Mouse (Mus musculus): ENCODE data around the gene Rangap1. TPM values are rescaled to one million over a fixed set of nuclear protein-coding genes. Genes with fewer than 3 reads are reported as not detected.
"Not testable (repeated sequence)": the region's sequence is repeated elsewhere in the genome, so short reads cannot be mapped to it uniquely, and the experiment has no call there.

The Rangap1 gene
- total and polyA plus RNA-seq, 2 experiments from 2014 or later: 31.3 to 50.6 TPM

DNA sequence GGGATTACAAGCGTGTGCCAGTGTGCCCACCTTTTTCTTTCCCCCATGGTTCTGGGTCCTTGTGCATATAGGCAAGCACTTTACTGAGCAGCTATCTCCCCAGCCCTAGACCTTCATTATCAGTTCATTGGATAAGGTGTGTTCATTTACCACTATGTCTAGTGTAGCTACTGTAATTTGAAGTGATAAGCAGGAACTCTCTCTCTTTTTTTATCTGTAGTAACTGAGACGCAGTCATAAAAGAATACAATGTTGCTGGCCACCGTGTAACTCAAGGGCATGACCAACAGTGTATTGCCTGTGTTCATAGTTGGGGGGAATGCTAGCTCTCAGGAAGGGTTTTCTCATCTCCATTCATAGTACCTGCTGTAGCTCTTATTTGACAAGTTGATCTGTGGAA is 14.2 kb upstream of the Rangap1 start:
- 67% methylated on average over 3 of the region's 3 CpGs for WGBS
- Histone ChIP-seq H3K27me3 (ENCODE audit: control insufficient read depth, insufficient read depth, low read length) (no peaks in the 10 kb centered on the region), H3K4me1 (ENCODE audit: control insufficient read depth, insufficient read depth) (no peaks in the 10 kb centered on the region), H3K9ac (replicated peaks; ENCODE audit: low read depth, low read length) (no peak overlapping the region), H3K9me3 (replicated peaks; ENCODE audit: control insufficient read depth, low read length) (no peaks in the 10 kb centered on the region), H3K27ac (ENCODE audit: low read depth) (no peak overlapping the region), H3K4me2 (ENCODE audit: low read depth, low read length) (no peak overlapping the region), H3K4me3 (ENCODE audit: low read depth, low read length) (no peak overlapping the region), H3K36me3 (replicated peaks; ENCODE audit: control insufficient read depth, insufficient read depth, low read length) (no peaks in the 10 kb centered on the region)
- DNase-seq (ENCODE audit: low spot score) (no peak), ATAC-seq (ENCODE audit: insufficient read depth, low read depth) (no peak)
- TF ChIP-seq EP300 (IDR thresholded peaks at IDR 0.05; ENCODE audit: low read depth) (no peak), CTCF (IDR thresholded peaks at IDR 0.05; ENCODE audit: low read depth) (no peak)

DNA sequence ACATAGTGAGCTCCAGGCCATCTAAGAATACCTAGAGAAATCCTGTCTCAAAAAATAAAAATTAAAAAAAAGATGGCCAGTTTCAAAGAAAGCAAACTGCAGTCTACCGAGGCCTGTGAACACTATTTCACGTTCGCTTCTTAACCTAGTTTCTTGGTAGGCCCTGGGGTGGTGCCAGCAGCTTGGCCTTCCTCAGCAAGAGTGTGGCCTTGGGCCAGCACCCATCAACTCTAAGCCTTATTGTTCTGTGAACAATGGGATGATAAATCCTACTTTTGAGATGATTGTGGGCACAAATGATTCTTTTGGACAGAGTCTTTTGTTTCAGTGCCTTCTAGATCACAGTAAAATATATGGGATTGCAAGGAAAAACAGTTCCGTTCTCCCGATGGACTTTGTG is 13.4 kb upstream of the Rangap1 start:
- no peak for TF ChIP-seq EP300 (IDR thresholded peaks at IDR 0.05; ENCODE audit: low read depth)
- TF ChIP-seq CTCF (IDR thresholded peaks at IDR 0.05; ENCODE audit: low read depth): no peak

DNA sequence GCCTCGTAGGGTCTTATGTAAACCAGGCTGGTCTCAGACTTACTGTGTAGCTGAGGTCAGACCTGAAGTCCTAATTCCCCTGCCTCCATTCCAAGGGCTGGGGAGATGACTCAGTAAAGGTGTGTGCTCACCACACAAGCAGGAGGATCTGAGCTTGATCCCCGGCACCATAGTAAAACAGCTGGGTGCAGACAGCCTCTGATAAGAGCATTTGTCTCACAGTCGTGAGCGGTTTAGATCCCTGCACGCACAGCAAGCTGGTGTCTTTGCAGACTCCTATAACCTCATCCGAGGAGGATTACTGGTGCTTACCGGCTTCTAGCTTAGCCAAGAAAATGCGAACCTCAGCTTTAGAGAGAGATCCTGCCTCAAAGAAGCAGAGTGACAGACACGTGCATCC is 8.3 kb upstream of the Rangap1 start:
- WGBS: 87% methylated on average over 9 of the region's 9 CpGs
- no peak for ATAC-seq (ENCODE audit: insufficient read depth, low read depth)

More for the DNA sequence above, 13.4 kb upstream of the Rangap1 start:
- no peak overlapping the region for H3K4me2 ChIP-seq (ENCODE audit: low read depth, low read length)
- no peaks in the 10 kb centered on the region for H3K36me3 ChIP-seq (replicated peaks; ENCODE audit: control insufficient read depth, insufficient read depth, low read length)
- DNase-seq (ENCODE audit: low spot score) (no peak), ATAC-seq (ENCODE audit: insufficient read depth, low read depth) (no peak)
- WGBS: 80% methylated on average over 5 of the region's 5 CpGs
- no peak overlapping the region for H3K9ac ChIP-seq (replicated peaks; ENCODE audit: low read depth, low read length)
- no peaks in the 10 kb centered on the region for H3K9me3 ChIP-seq (replicated peaks; ENCODE audit: control insufficient read depth, low read length)
- no peaks in the 10 kb centered on the region for H3K4me1 ChIP-seq (ENCODE audit: control insufficient read depth, insufficient read depth)
- H3K27ac ChIP-seq (ENCODE audit: low read depth): no peak overlapping the region
- no peak overlapping the region for H3K4me3 ChIP-seq (ENCODE audit: low read depth, low read length)
- no peaks in the 10 kb centered on the region for H3K27me3 ChIP-seq (ENCODE audit: control insufficient read depth, insufficient read depth, low read length)

DNA sequence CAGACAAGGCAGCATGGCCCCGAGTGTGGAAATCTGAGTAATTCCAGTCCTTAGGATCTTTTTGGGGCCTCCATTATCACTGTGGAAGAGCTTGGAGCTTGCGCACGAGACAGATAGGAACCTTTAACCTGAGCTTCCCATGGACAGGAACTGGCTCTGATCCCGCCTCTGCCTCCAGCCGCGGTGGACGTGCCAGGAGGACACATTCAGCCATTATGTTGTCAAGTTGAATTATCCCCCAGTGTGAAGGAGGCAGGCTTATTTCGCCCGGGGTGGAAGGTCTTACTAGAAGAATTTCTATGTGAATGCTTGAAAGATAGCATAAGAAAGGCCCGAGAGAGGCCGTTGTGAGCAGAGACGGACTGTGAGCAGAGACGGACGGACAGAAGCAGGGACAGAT is 4.4 kb upstream of the Rangap1 start:
- 17% methylated on average over 14 of the region's 14 CpGs for WGBS
- Histone ChIP-seq H3K4me2 (ENCODE audit: low read depth, low read length) (peak overlapping the region; percentile 14; the same call in 1 of the 2 replicates), H3K4me1 (ENCODE audit: control insufficient read depth, insufficient read depth) (peaks cover 5% of the 10 kb centered on the region; the same call in 1 of the 2 replicates), H3K4me3 (ENCODE audit: low read depth, low read length) (0 out of 2 replicates have a peak overlapping the region, but pooled peaks have one; percentile 0), H3K36me3 (replicated peaks; ENCODE audit: control insufficient read depth, insufficient read depth, low read length) (no peaks in the 10 kb centered on the region), H3K9me3 (replicated peaks; ENCODE audit: control insufficient read depth, low read length) (no peaks in the 10 kb centered on the region), H3K27me3 (ENCODE audit: control insufficient read depth, insufficient read depth, low read length) (no peaks in the 10 kb centered on the region), H3K9ac (replicated peaks; ENCODE audit: low read depth, low read length) (no peak overlapping the region), H3K27ac (ENCODE audit: low read depth) (peak overlapping the region; percentile 61)
- TF ChIP-seq EP300 (IDR thresholded peaks at IDR 0.05; ENCODE audit: low read depth) (no peak), CTCF (IDR thresholded peaks at IDR 0.05; ENCODE audit: low read depth) (no peak)
- no peak for ATAC-seq (ENCODE audit: insufficient read depth, low read depth)
- no peak for DNase-seq (ENCODE audit: low spot score)

More for the DNA sequence above, 8.3 kb upstream of the Rangap1 start:
- no peaks in the 10 kb centered on the region for H3K9me3 ChIP-seq (replicated peaks; ENCODE audit: control insufficient read depth, low read length)
- TF ChIP-seq CTCF (IDR thresholded peaks at IDR 0.05; ENCODE audit: low read depth) (no peak), EP300 (IDR thresholded peaks at IDR 0.05; ENCODE audit: low read depth) (no peak)
- no peak overlapping the region for H3K9ac ChIP-seq (replicated peaks; ENCODE audit: low read depth, low read length)
- no peaks in the 10 kb centered on the region for H3K27me3 ChIP-seq (ENCODE audit: control insufficient read depth, insufficient read depth, low read length)
- no peak overlapping the region for H3K27ac ChIP-seq (ENCODE audit: low read depth)
- no peak overlapping the region for H3K4me3 ChIP-seq (ENCODE audit: low read depth, low read length)
- H3K4me1 ChIP-seq (ENCODE audit: control insufficient read depth, insufficient read depth): peaks cover 5% of the 10 kb centered on the region; the same call in 1 of the 2 replicates
- H3K36me3 ChIP-seq (replicated peaks; ENCODE audit: control insufficient read depth, insufficient read depth, low read length): no peaks in the 10 kb centered on the region
- no peak overlapping the region for H3K4me2 ChIP-seq (ENCODE audit: low read depth, low read length)
- no peak for DNase-seq (ENCODE audit: low spot score)

DNA sequence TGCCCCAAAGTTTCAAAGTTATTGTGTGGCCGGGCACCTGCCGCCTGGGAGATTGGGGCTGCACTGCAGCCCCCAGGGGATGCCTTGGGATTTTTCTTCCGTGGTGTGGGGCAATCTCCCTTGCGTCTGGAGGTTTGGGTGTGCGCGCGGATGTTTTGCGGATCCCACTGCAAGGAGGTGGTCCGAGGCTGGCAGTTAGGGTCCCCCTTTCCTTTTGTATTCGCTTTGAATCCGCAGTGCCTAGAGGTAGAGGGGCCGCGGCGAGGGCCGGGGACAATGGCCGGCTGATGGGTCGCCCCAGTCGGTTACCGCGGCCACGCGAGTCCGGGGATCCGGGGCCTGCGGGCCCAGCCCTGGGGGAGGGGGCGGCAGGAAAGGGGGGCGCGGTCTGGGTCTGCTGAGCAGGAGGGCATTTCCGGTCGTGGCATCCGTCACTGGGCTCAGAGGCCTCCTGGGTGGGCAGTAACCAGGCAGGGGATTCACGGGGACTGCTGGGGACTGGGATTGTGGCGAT is 328 bp upstream of the Rangap1 start:
- no peak for TF ChIP-seq CTCF (IDR thresholded peaks at IDR 0.05; ENCODE audit: low read depth)
- TF ChIP-seq EP300 (IDR thresholded peaks at IDR 0.05; ENCODE audit: low read depth): no peak
- no peaks in the 10 kb centered on the region for H3K36me3 ChIP-seq (replicated peaks; ENCODE audit: control insufficient read depth, insufficient read depth, low read length)
- H3K27me3 ChIP-seq (ENCODE audit: control insufficient read depth, insufficient read depth, low read length): no peaks in the 10 kb centered on the region
- H3K4me2 ChIP-seq (ENCODE audit: low read depth, low read length): peak overlapping the region; percentile 94
- peak overlapping the region; percentile 93 for H3K9ac ChIP-seq (replicated peaks; ENCODE audit: low read depth, low read length)
- ATAC-seq (ENCODE audit: insufficient read depth, low read depth): peak; percentile 75
- no peaks in the 10 kb centered on the region for H3K9me3 ChIP-seq (replicated peaks; ENCODE audit: control insufficient read depth, low read length)
- WGBS: 2% methylated on average over 32 of the region's 33 CpGs
- peak overlapping the region; percentile 91 for H3K27ac ChIP-seq (ENCODE audit: low read depth)
- DNase-seq (ENCODE audit: low spot score): peak; percentile 56
- H3K4me3 ChIP-seq (ENCODE audit: low read depth, low read length): peak overlapping the region; percentile 84
- peaks cover 9% of the 10 kb centered on the region; the same call in 1 of the 2 replicates for H3K4me1 ChIP-seq (ENCODE audit: control insufficient read depth, insufficient read depth)

DNA sequence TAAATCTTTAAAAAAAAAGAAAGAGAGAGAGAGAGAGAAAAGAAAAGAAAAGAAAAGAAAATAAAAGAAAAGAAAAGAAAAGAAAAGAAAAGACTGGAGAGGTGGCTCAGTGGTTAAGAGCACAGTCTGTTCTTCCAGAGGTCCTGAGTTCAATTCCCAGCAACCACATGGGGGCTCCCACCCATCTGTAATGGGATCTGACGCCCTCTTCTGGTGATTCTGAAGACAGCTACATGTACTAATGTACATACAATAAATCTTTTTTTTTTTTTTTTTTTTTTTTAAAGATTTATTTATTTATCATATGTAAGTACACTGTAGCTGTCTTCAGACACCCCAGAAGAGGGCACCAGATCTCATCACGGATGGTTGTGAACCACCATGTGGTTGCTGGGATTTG is 3.0 kb downstream of the Rangap1 start:
- not testable (repeated sequence) for H3K9me3 ChIP-seq (replicated peaks; ENCODE audit: control insufficient read depth, low read length); H3K4me2 ChIP-seq (ENCODE audit: low read depth, low read length); H3K4me1 ChIP-seq (ENCODE audit: control insufficient read depth, insufficient read depth); H3K27me3 ChIP-seq (ENCODE audit: control insufficient read depth, insufficient read depth, low read length); H3K4me3 ChIP-seq (ENCODE audit: low read depth, low read length); H3K27ac ChIP-seq (ENCODE audit: low read depth); DNase-seq (ENCODE audit: low spot score); H3K9ac ChIP-seq (replicated peaks; ENCODE audit: low read depth, low read length); H3K36me3 ChIP-seq (replicated peaks; ENCODE audit: control insufficient read depth, insufficient read depth, low read length); ATAC-seq (ENCODE audit: insufficient read depth, low read depth)
- 12% methylated on average over 1 of the region's 2 CpGs for WGBS
